Mouse (Mus musculus): ENCODE measurements at regions not wholly inside any gene's neighbourhood (a gene's known extent, or its start where the extent isn't known, plus 50 kb on each side); places are given as distances from the start of the nearest gene placed in this dataset.

DNA sequence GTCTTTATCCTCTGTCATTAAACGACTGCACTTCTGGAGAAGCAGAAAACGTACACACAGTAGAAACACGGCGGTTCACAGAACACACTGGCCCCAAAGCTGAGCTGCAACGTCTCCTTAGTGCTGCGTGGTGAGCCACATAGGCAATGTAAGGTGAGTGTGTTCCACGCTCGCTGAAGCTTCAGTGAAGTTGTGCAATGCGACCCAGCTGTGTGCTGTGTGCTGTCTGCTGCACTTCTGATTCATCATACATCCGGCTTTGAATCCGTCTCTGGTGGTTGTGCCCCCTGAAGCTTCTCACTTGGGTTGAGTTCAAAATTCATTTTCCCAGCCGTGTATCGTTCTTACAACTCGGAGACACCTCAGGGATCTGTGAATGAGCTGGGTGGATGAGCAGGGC, 250.6 kb downstream of the Uaca start:
- no peak overlapping the region for H3K27ac ChIP-seq (replicated peaks; ENCODE audit: low read depth, low read length)
- H3K9ac ChIP-seq (ENCODE audit: low read depth, low read length, severe bottlenecking), result no peak overlapping the region
- no peaks in the 10 kb centered on the region for H3K36me3 ChIP-seq (ENCODE audit: control insufficient read depth, insufficient read depth, low read length)
- no peak overlapping the region for H3K4me3 ChIP-seq (replicated peaks; ENCODE audit: low read length)
- no peak for TF ChIP-seq POLR2A (IDR thresholded peaks at IDR 0.05; ENCODE audit: borderline replicate concordance, extremely low read depth, insufficient read depth, insufficient read length)
- H3K4me2 ChIP-seq (replicated peaks; ENCODE audit: low read depth, low read length, severe bottlenecking), result no peak overlapping the region
- 80% methylated on average over 14 of the region's 14 CpGs for WGBS
- no peak for DNase-seq (ENCODE audit: low spot score)
- no peaks in the 10 kb centered on the region for H3K9me3 ChIP-seq (ENCODE audit: control insufficient read depth, low read length)
- H3K4me1 ChIP-seq (ENCODE audit: control insufficient read depth, insufficient read depth, low read length), result no peaks in the 10 kb centered on the region
- peaks cover 9% of the 10 kb centered on the region; the same call in 1 of the 2 replicates for H3K27me3 ChIP-seq (ENCODE audit: control insufficient read depth, insufficient read depth, low read length)
- ATAC-seq (ENCODE audit: low FRiP score, low read depth), result no peak

DNA sequence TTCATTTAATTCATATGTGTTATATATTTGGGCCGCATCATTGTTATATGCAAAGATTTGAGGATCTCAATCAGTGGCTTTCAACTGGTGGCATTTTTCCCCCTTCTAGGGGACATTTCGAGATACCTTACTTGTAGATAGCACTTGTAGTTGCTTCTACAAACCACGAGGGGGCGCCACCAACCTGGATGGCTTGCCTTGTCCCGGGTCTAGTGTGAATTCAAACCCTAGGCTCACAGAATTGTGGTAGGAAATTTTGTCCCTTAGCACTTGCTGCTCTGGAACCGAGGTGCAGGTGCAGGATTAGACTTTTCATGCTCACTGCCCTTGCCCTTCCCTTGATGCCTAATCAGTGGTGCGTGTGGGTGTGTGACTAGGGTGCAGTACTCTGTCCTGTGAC, 252.2 kb downstream of the Uaca start:
- peaks cover 9% of the 10 kb centered on the region; the same call in 1 of the 2 replicates for H3K27me3 ChIP-seq (ENCODE audit: control insufficient read depth, insufficient read depth, low read length)
- TF ChIP-seq POLR2A (IDR thresholded peaks at IDR 0.05; ENCODE audit: borderline replicate concordance, extremely low read depth, insufficient read depth, insufficient read length), result no peak
- DNase-seq (ENCODE audit: low spot score), result peak; percentile 70
- no peaks in the 10 kb centered on the region for H3K36me3 ChIP-seq (ENCODE audit: control insufficient read depth, insufficient read depth, low read length)
- ATAC-seq (ENCODE audit: low FRiP score, low read depth), result no peak
- no peak overlapping the region for H3K9ac ChIP-seq (ENCODE audit: low read depth, low read length, severe bottlenecking)
- WGBS, result 22% methylated on average over 7 of the region's 7 CpGs
- no peak overlapping the region for H3K4me2 ChIP-seq (replicated peaks; ENCODE audit: low read depth, low read length, severe bottlenecking)
- H3K27ac ChIP-seq (replicated peaks; ENCODE audit: low read depth, low read length), result no peak overlapping the region
- no peaks in the 10 kb centered on the region for H3K4me1 ChIP-seq (ENCODE audit: control insufficient read depth, insufficient read depth, low read length)
- H3K4me3 ChIP-seq (replicated peaks; ENCODE audit: low read length), result no peak overlapping the region
- no peaks in the 10 kb centered on the region for H3K9me3 ChIP-seq (ENCODE audit: control insufficient read depth, low read length)

DNA sequence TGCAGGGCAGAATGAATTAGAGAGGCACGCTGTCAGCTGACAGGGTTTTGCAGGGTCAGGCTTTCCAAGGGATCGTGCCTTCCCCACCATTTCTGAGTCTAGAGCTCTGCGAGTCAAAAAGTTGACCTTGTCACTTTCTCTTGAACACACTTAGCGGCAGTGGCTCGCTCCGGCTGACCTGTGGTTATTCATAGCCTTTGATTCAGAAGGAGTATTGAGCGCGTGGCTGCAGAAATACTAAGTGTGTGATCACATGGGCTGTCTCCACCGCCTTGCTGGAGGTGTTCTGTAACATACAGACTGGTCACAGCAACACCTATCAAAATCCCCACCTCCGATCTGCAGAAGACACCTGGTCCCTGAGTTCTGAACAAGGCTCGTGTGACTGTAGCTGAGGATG, 252.9 kb downstream of the Uaca start:
- no peak for DNase-seq (ENCODE audit: low spot score)
- Histone ChIP-seq H3K9me3 (ENCODE audit: control insufficient read depth, low read length) (no peaks in the 10 kb centered on the region), H3K4me3 (replicated peaks; ENCODE audit: low read length) (no peak overlapping the region), H3K4me2 (replicated peaks; ENCODE audit: low read depth, low read length, severe bottlenecking) (no peak overlapping the region), H3K27ac (replicated peaks; ENCODE audit: low read depth, low read length) (no peak overlapping the region), H3K27me3 (ENCODE audit: control insufficient read depth, insufficient read depth, low read length) (peaks cover 9% of the 10 kb centered on the region; the same call in 1 of the 2 replicates), H3K36me3 (ENCODE audit: control insufficient read depth, insufficient read depth, low read length) (no peaks in the 10 kb centered on the region), H3K4me1 (ENCODE audit: control insufficient read depth, insufficient read depth, low read length) (no peaks in the 10 kb centered on the region), H3K9ac (ENCODE audit: low read depth, low read length, severe bottlenecking) (no peak overlapping the region)
- ATAC-seq (ENCODE audit: low FRiP score, low read depth), result no peak
- no peak for TF ChIP-seq POLR2A (IDR thresholded peaks at IDR 0.05; ENCODE audit: borderline replicate concordance, extremely low read depth, insufficient read depth, insufficient read length)
- 77% methylated on average over 11 of the region's 11 CpGs for WGBS

DNA sequence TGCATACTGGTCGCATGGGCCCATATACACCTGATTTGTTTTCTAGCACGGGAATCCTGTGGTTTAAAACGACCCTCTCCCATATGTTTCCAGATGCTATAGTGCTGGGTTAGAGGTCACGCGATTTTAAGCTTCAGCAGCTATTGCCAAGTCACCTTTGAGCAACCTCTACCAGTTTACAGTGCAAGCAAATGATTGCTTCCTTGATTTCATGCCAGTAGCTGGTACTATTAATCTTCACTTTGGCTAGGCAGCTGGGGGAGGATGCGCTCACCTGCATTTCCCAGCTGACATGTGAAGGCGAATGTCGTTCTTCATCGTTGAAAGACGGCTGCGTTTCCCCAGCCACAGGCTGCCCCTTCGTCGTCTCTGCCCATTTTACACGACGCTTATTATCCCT, 254.2 kb downstream of the Uaca start:
- Histone ChIP-seq H3K9ac (ENCODE audit: low read depth, low read length, severe bottlenecking) (no peak overlapping the region), H3K27ac (replicated peaks; ENCODE audit: low read depth, low read length) (no peak overlapping the region), H3K4me1 (ENCODE audit: control insufficient read depth, insufficient read depth, low read length) (no peaks in the 10 kb centered on the region), H3K4me3 (replicated peaks; ENCODE audit: low read length) (no peak overlapping the region), H3K9me3 (ENCODE audit: control insufficient read depth, low read length) (no peaks in the 10 kb centered on the region), H3K36me3 (ENCODE audit: control insufficient read depth, insufficient read depth, low read length) (no peaks in the 10 kb centered on the region), H3K27me3 (ENCODE audit: control insufficient read depth, insufficient read depth, low read length) (peaks cover 9% of the 10 kb centered on the region; the same call in 1 of the 2 replicates), H3K4me2 (replicated peaks; ENCODE audit: low read depth, low read length, severe bottlenecking) (no peak overlapping the region)
- no peak for DNase-seq (ENCODE audit: low spot score)
- 75% methylated on average over 15 of the region's 15 CpGs for WGBS
- TF ChIP-seq POLR2A (IDR thresholded peaks at IDR 0.05; ENCODE audit: borderline replicate concordance, extremely low read depth, insufficient read depth, insufficient read length), result no peak
- no peak for ATAC-seq (ENCODE audit: low FRiP score, low read depth)

DNA sequence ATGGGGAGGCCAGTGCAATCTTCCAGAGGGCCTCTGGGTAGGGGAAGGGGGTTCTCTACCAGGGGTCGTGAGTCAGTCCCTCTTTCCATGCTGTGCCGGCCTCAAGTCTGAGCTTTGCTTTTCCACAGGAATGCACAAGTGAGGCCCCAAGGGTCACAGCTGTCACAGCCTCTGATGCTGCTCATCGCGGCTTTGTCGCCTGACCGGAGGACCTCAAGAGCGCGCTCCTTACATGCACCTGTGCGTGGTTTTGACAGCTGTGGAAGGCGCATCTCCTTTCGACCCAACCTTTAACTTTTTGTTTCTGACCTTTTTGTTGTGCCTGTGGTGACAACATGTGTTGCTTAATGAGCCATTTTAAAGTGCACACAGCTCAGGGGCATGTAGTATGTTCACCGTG, 258.3 kb downstream of the Uaca start:
- H3K9ac ChIP-seq (ENCODE audit: low read depth, low read length, severe bottlenecking), result no peak overlapping the region

DNA sequence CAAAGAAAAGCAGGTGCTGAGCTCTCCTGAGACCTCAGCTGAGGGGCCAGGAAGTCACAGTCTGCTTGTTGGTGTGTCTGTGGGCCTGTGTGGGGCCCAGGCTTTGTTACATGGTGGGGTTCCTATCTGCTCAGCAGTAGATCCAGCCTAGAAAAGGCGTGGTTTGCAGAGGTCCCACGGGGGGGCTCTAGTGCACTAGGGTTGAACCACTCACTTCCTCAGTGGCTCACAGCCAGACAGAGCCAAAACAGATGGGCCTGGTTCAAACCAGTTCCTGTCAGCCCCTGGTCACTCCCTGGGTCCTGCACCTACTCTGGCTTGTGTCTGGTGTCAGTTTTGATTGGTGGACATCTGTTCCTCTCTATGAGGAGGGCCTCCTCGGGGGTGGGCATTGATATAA, 260.1 kb downstream of the Uaca start:
- peak; percentile 79 for DNase-seq (ENCODE audit: low spot score)
- Histone ChIP-seq H3K4me1 (ENCODE audit: control insufficient read depth, insufficient read depth, low read length) (peaks cover 16% of the 10 kb centered on the region), H3K9me3 (ENCODE audit: control insufficient read depth, low read length) (no peaks in the 10 kb centered on the region; the same call in 1 of the 2 replicates), H3K36me3 (ENCODE audit: control insufficient read depth, insufficient read depth, low read length) (no peaks in the 10 kb centered on the region), H3K27me3 (ENCODE audit: control insufficient read depth, insufficient read depth, low read length) (no peaks in the 10 kb centered on the region), H3K4me3 (replicated peaks; ENCODE audit: low read length) (no peak overlapping the region), H3K9ac (ENCODE audit: low read depth, low read length, severe bottlenecking) (no peak overlapping the region), H3K27ac (replicated peaks; ENCODE audit: low read depth, low read length) (no peak overlapping the region), H3K4me2 (replicated peaks; ENCODE audit: low read depth, low read length, severe bottlenecking) (no peak overlapping the region)
- ATAC-seq (ENCODE audit: low FRiP score, low read depth), result peak; percentile 37; the same call in 1 of the 2 replicates
- 4% methylated on average over 3 of the region's 3 CpGs for WGBS
- no peak for TF ChIP-seq POLR2A (IDR thresholded peaks at IDR 0.05; ENCODE audit: borderline replicate concordance, extremely low read depth, insufficient read depth, insufficient read length)

More for the DNA sequence above, 258.3 kb downstream of the Uaca start:
- Histone ChIP-seq H3K4me3 (replicated peaks; ENCODE audit: low read length) (no peak overlapping the region), H3K4me2 (replicated peaks; ENCODE audit: low read depth, low read length, severe bottlenecking) (no peak overlapping the region), H3K36me3 (ENCODE audit: control insufficient read depth, insufficient read depth, low read length) (no peaks in the 10 kb centered on the region), H3K4me1 (ENCODE audit: control insufficient read depth, insufficient read depth, low read length) (peaks cover 16% of the 10 kb centered on the region), H3K27ac (replicated peaks; ENCODE audit: low read depth, low read length) (no peak overlapping the region), H3K27me3 (ENCODE audit: control insufficient read depth, insufficient read depth, low read length) (0 out of 2 replicates have a peak, but pooled peaks cover under 1% of the 10 kb centered on the region), H3K9me3 (ENCODE audit: control insufficient read depth, low read length) (no peaks in the 10 kb centered on the region)
- ATAC-seq (ENCODE audit: low FRiP score, low read depth) (no peak), DNase-seq (ENCODE audit: low spot score) (no peak)
- TF ChIP-seq POLR2A (IDR thresholded peaks at IDR 0.05; ENCODE audit: borderline replicate concordance, extremely low read depth, insufficient read depth, insufficient read length), result no peak
- 94% methylated on average over 12 of the region's 12 CpGs for WGBS
